Comparison of ENCODE assay signal across 7 mouse cellular contexts in genomic region chr7:91542597-91543285, GRCm38 (mm10).
DNase-seq lines count a peak whose midpoint lies in the region; ATAC-seq and TF ChIP-seq lines count a peak whose summit lies in the region.

No protein-coding gene starts in this region.

- peak overlapping the region; percentile 77 for H3K4me2 ChIP-seq in hindbrain, embryonic 12.5 days (replicated peaks)
- peak overlapping the region; percentile 64 for H3K4me2 ChIP-seq in neural tube, embryonic 13.5 days

- H3K9ac ChIP-seq in ES-E14 (ENCODE audit: insufficient read depth, low read depth, low read length, poor library complexity, severe bottlenecking), result no peak overlapping the region
- H3K9ac ChIP-seq in hindbrain, embryonic 12.5 days, result peak overlapping the region; percentile 42
- peak overlapping the region; percentile 66 for H3K9ac ChIP-seq in neural tube, embryonic 13.5 days

- H3K9me3 ChIP-seq in ES-E14 (ENCODE audit: control insufficient read depth, insufficient read depth, low read depth, low read length), result no peaks in the 10 kb centered on the region
- H3K9me3 ChIP-seq in hindbrain, embryonic 12.5 days (replicated peaks), result no peaks in the 10 kb centered on the region
- no peaks in the 10 kb centered on the region for H3K9me3 ChIP-seq in neural tube, embryonic 13.5 days

- 3% methylated on average over 29 of the region's 29 CpGs for WGBS in hindbrain, embryonic 12.5 days
- WGBS in neural tube, embryonic 13.5 days, result 2% methylated on average over 29 of the region's 29 CpGs

- H3K4me3 ChIP-seq in ES-E14 (ENCODE audit: insufficient read depth in 1 of 2, low read depth in 1 of 2, low read length in 2 of 2, poor library complexity in 1 of 2, severe bottlenecking in 1 of 2), result peak overlapping the region; percentile 2 to 39; a peak in 2 of 4 replicates
- H3K4me3 ChIP-seq in hindbrain, embryonic 12.5 days, result peak overlapping the region; percentile 39
- peak overlapping the region; percentile 47 for H3K4me3 ChIP-seq in neural tube, embryonic 13.5 days

- no peaks in the 10 kb centered on the region for H3K36me3 ChIP-seq in ES-E14 (ENCODE audit: control insufficient read depth, insufficient read depth, low read length, poor library complexity, severe bottlenecking)
- no peaks in the 10 kb centered on the region for H3K36me3 ChIP-seq in hindbrain, embryonic 12.5 days
- H3K36me3 ChIP-seq in neural tube, embryonic 13.5 days, result no peaks in the 10 kb centered on the region

- in situ Hi-C loops in ES-E14 (cut with MboI; ENCODE audit: low sequenced_read_pairs in 2 of 2, unreplicated experiment in 2 of 2), result no loop called here

- DNase-seq in ES-E14 (ENCODE audit: low read depth, low spot score) (peak; percentile 26), WW6 (ENCODE audit: low read depth, low spot score) (peak; percentile 14)
- DNase-seq in embryo, embryonic 10.5 days (ENCODE audit: low spot score), result peak; percentile 44
- DNase-seq in left cerebral cortex, postnatal 4 days, result peak; percentile 53

- peaks cover 0 to 3% of the 10 kb centered on the region in 2 experiments; a peak in 1 of 4 replicates for H3K4me1 ChIP-seq in ES-E14 (ENCODE audit: control insufficient read depth in 2 of 2, insufficient read depth in 2 of 2, low read length in 2 of 2, poor library complexity in 1 of 2)
- peaks cover 11% of the 10 kb centered on the region; the same call in 1 of the 2 replicates for H3K4me1 ChIP-seq in hindbrain, embryonic 12.5 days
- H3K4me1 ChIP-seq in neural tube, embryonic 13.5 days (replicated peaks), result peaks cover 15% of the 10 kb centered on the region

- no peak overlapping the region for H3K27ac ChIP-seq in ES-E14 (ENCODE audit: insufficient read depth, low read depth, low read length, poor library complexity, severe bottlenecking)
- no peak overlapping the region for H3K27ac ChIP-seq in hindbrain, embryonic 12.5 days
- H3K27ac ChIP-seq in neural tube, embryonic 13.5 days (replicated peaks), result peak overlapping the region; percentile 46

- ATAC-seq in hindbrain, embryonic 12.5 days (ENCODE audit: low FRiP score), result peak; percentile 73
- peak; percentile 83 for ATAC-seq in neural tube, embryonic 13.5 days (ENCODE audit: low read depth)
- ATAC-seq in erythroblast, adult 5-6 weeks (replicated peaks; ENCODE audit: low FRiP score, poor library complexity, severe bottlenecking), result no peak

- H3K27me3 ChIP-seq in hindbrain, embryonic 12.5 days, result peaks cover 11% of the 10 kb centered on the region; the same call in 1 of the 2 replicates
- H3K27me3 ChIP-seq in neural tube, embryonic 13.5 days, result no peaks in the 10 kb centered on the region

- intact Hi-C loops in left cerebral cortex, postnatal 4 days (cut with DNase I), result no loop called here

TF ChIP-seq in ES-E14, 5 proteins besides CTCF, POLR2A, EP300 and RAD21:
- TF ChIP-seq ZNF384 (IDR thresholded peaks at IDR 0.05; ENCODE audit: low read depth, low read length) (no peak), MAFK (IDR thresholded peaks at IDR 0.05; ENCODE audit: insufficient read depth, low read depth, low read length) (no peak), CHD2 (IDR thresholded peaks at IDR 0.05; ENCODE audit: low read depth, low read length) (no peak), ZC3H11A (IDR thresholded peaks at IDR 0.05; ENCODE audit: borderline replicate concordance, low read depth, low read length) (no peak), HCFC1 (IDR thresholded peaks at IDR 0.05; ENCODE audit: borderline replicate concordance, insufficient read depth, low read length) (no peak)
